Mouse (Mus musculus) stomach, embryonic 15.5 days (tissue): ENCODE results near the gene Qrich1. TPM values are rescaled to one million over a fixed set of nuclear protein-coding genes. Genes with fewer than 3 reads are reported as not detected.

Experiments
- ATAC-seq: fragments of 200-750 bp; cut with Nextera tagmentation; 2 replicates; pipeline ENCODE4 v1.8.0; 2017; ENCODE audit warnings: low read depth, moderate number of reproducible peaks, moderate TSS enrichment; ENCODE audit not compliant: insufficient read depth, low FRiP score
- H3K27ac ChIP-seq: fragments of 300-500 bp; sonication (generic); 2 replicates; pipeline ENCODE4 v1.5.1; 2015; ENCODE audit warnings: mild to moderate bottlenecking, inconsistent platforms
- H3K27me3 ChIP-seq: fragments of 300-500 bp; sonication (generic); replicated peaks from 2 replicates; pipeline ENCODE4 v1.6.1; 2015; ENCODE audit warnings: inconsistent platforms
- H3K36me3 ChIP-seq: fragments of 300-500 bp; sonication (generic); 2 replicates; pipeline ENCODE4 v1.6.1; 2015; ENCODE audit warnings: inconsistent platforms
- H3K4me1 ChIP-seq: fragments of 300-500 bp; sonication (generic); 2 replicates; pipeline ENCODE4 v1.6.1; 2015; ENCODE audit warnings: inconsistent platforms
- H3K4me2 ChIP-seq: fragments of 300-500 bp; sonication (generic); 2 replicates; pipeline ENCODE4 v1.6.1; 2015; ENCODE audit warnings: mild to moderate bottlenecking, inconsistent platforms
- H3K4me3 ChIP-seq: fragments of 300-500 bp; sonication (generic); replicated peaks from 2 replicates; pipeline ENCODE4 v1.5.1; 2015; ENCODE audit warnings: inconsistent platforms
- H3K9ac ChIP-seq: fragments of 300-500 bp; sonication (generic); 2 replicates; pipeline ENCODE4 v1.6.1; 2015; ENCODE audit warnings: inconsistent platforms
- H3K9me3 ChIP-seq: fragments of 300-500 bp; sonication (generic); 2 replicates; pipeline ENCODE4 v1.6.1; 2016; ENCODE audit warnings: inconsistent platforms
- WGBS: fragments of 180-500 bp; shearing (Covaris S2); methylation state at CpG from one replicate; pipeline ENCODE4 v1.1.7; 2015; 5-methylcytosine and 5-hydroxymethylcytosine counted together
- polyA plus RNA-seq: library from polyadenylated mRNA; unstranded; fragments of >200 nt; fragmentation: Nextera tagmentation; extraction: Ambion mirVana; gene quantifications from 2 replicates; pipeline ENCODE4 v1.2.1, GENCODE M21; 2015

Qrich1 gene
- polyA plus RNA-seq, 1 experiment from 2014 or later = 92.9 TPM

- no peak for ATAC-seq
- Histone ChIP-seq H3K27ac (no peak overlapping the region), H3K27me3 (no peaks in the 10 kb centered on the region), H3K9ac (no peak overlapping the region), H3K9me3 (no peaks in the 10 kb centered on the region), H3K4me1 (peaks cover 17% of the 10 kb centered on the region), H3K4me2 (no peak overlapping the region), H3K36me3 (peaks cover 71% of the 10 kb centered on the region), H3K4me3 (no peak overlapping the region)
- WGBS = 82% methylated on average over 10 of the region's 10 CpGs
These were observed 21.7 kb upstream of the Qrich1 start for GRCm38 (mm10) chr9:108494905-108495304.

- WGBS = 94% methylated on average over 7 of the region's 7 CpGs
- H3K27me3 ChIP-seq = no peaks in the 10 kb centered on the region
- H3K27ac ChIP-seq = no peak overlapping the region
- H3K9ac ChIP-seq = no peak overlapping the region
- no peak overlapping the region for H3K4me3 ChIP-seq
- ATAC-seq = no peak
- H3K9me3 ChIP-seq = no peaks in the 10 kb centered on the region
- peaks cover 79% of the 10 kb centered on the region for H3K36me3 ChIP-seq
- H3K4me2 ChIP-seq = no peak overlapping the region
- H3K4me1 ChIP-seq = no peaks in the 10 kb centered on the region
These were observed 17.4 kb upstream of the Qrich1 start for GRCm38 (mm10) chr9:108499231-108499630.

DNA sequence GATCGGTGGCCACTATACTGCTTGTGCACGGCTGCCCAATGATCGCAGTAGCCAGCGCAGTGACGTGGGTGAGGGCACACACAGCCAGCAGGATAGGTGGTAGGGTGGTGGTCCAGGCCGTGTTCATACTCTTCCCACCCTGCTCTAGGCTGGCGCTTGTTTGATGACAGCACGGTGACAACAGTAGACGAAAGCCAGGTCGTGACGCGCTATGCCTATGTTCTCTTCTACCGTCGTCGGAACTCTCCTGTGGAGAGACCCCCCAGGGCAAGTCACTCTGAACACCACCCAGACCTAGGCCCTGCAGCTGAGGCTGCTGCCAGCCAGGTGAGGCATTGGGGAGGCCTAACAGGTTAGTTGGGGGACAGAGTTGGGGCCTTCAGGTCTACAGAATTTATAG, 16.7 kb upstream of the Qrich1 start:
- no peak for ATAC-seq

DNA sequence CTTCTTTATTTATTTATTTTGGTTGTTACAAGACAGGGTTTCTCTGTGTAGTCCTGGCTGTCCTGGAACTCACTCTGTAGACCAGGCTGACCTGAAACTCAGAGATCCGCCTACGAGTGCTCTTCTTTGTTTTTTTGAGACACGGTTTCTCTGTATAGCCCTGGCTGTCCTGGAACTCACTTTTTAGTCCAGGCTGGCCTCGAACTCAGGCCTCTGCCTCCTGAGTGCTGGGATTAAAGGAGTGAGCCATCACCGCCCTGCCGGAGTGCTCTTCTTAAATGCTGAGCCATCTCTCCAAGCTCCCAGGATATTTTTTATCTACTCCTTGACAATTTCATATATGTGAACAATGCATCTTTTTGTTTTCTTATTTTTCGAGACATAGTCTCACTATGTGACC, 9.7 kb upstream of the Qrich1 start:
- Histone ChIP-seq H3K36me3 (peaks cover 21% of the 10 kb centered on the region), H3K4me3 (peak overlapping the region; percentile 74), H3K9me3 (no peaks in the 10 kb centered on the region), H3K9ac (no peak overlapping the region), H3K4me1 (peaks cover 12% of the 10 kb centered on the region), H3K4me2 (peak overlapping the region; percentile 78), H3K27ac (peak overlapping the region; percentile 86), H3K27me3 (no peaks in the 10 kb centered on the region)
- no peak for ATAC-seq
- WGBS = 85% methylated on average over 7 of the region's 7 CpGs

More for the DNA sequence above, 16.7 kb upstream of the Qrich1 start:
- H3K4me1 ChIP-seq = no peaks in the 10 kb centered on the region
- no peaks in the 10 kb centered on the region for H3K27me3 ChIP-seq
- H3K9ac ChIP-seq = no peak overlapping the region
- no peak overlapping the region for H3K4me3 ChIP-seq
- no peaks in the 10 kb centered on the region for H3K9me3 ChIP-seq
- peaks cover 71% of the 10 kb centered on the region for H3K36me3 ChIP-seq
- H3K27ac ChIP-seq = no peak overlapping the region
- WGBS = 94% methylated on average over 15 of the region's 15 CpGs
- H3K4me2 ChIP-seq = no peak overlapping the region

- H3K4me2 ChIP-seq = peak within 1 kb of the TSS; percentile 78
- no peaks in the 10 kb centered on the region for H3K9me3 ChIP-seq
- H3K27ac ChIP-seq = peak within 1 kb of the TSS; percentile 86
- peak within 1 kb of the TSS; percentile 74 for H3K4me3 ChIP-seq
- peak within 1 kb of the TSS; percentile 58; the same call in 1 of the 2 replicates for H3K9ac ChIP-seq
- H3K36me3 ChIP-seq = peaks cover 27% of the 10 kb centered on the region
- peak; percentile 97 for ATAC-seq
- WGBS = under 1% methylated on average over 37 of the region's 37 CpGs
- peaks cover 12% of the 10 kb centered on the region for H3K4me1 ChIP-seq
- H3K27me3 ChIP-seq = no peaks in the 10 kb centered on the region
These were observed 8.8 kb upstream of the Qrich1 start, which contains the start of gene Qars for GRCm38 (mm10) chr9:108507619-108508434. Gene Qars, plus strand, starts transcription at chr9:108507706.

GRCm38 (mm10) chr9:108508776-108509175, 7.8 kb upstream of the Qrich1 start:
- Histone ChIP-seq H3K4me3 (peak overlapping the region; percentile 74), H3K36me3 (peaks cover 33% of the 10 kb centered on the region), H3K4me2 (peak overlapping the region; percentile 78), H3K27ac (no peak overlapping the region), H3K27me3 (no peaks in the 10 kb centered on the region), H3K4me1 (peaks cover 12% of the 10 kb centered on the region), H3K9ac (0 out of 2 replicates have a peak overlapping the region, but pooled peaks have one; percentile 58), H3K9me3 (no peaks in the 10 kb centered on the region)
- no peak for ATAC-seq
- 84% methylated on average over 7 of the region's 7 CpGs for WGBS

DNA sequence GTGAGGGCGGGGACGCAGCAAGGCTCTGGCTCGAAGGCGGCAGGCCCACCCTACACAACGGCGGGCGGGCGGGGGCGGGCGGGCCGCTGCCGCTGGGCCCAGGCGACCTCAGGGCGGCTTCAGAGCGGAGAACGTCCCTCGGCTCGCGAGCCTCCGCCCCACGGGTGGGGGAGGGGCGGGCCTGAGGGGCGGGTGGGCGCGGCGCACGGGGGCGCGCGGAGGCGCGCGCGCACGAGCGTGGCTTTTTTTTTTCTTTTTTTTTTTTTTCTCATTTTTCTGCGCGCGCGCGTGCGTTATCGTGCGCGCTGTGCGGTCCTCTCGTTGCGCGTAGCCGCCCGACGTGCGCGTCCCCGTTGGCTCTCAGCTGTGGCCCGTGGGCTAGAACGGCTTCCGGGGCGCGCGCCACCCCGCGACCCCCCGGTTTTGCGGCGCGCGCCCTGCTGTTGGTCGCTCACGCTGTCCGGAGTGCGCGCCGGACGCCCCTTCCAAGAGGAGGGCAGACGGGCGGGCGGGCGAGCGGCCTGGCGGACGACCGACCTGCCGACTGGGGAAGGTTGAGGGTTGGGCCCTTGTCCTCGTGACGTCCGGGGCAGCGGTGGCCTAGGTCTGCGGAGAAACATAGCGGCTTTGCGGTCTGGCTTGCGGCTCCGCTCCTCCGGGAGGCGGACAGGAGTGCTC, 786 bp downstream of the Qrich1 start:
- Histone ChIP-seq H3K9me3 (no peaks in the 10 kb centered on the region), H3K36me3 (peaks cover 34% of the 10 kb centered on the region), H3K4me1 (peaks cover 9% of the 10 kb centered on the region; the same call in 1 of the 2 replicates), H3K4me3 (peak overlapping the region; percentile 88), H3K9ac (peak overlapping the region; percentile 97), H3K27me3 (no peaks in the 10 kb centered on the region), H3K27ac (peak overlapping the region; percentile 99), H3K4me2 (peak overlapping the region; percentile 63)
- peak; percentile 74 for ATAC-seq
- WGBS = under 1% methylated on average over 64 of the region's 95 CpGs

GRCm38 (mm10) chr9:108517931-108518332, 1.3 kb downstream of the Qrich1 start:
- Histone ChIP-seq H3K4me1 (peaks cover 9% of the 10 kb centered on the region; the same call in 1 of the 2 replicates), H3K27ac (peak overlapping the region; percentile 99), H3K9me3 (no peaks in the 10 kb centered on the region), H3K9ac (peak overlapping the region; percentile 97), H3K4me3 (peak overlapping the region; percentile 88), H3K36me3 (peaks cover 28% of the 10 kb centered on the region), H3K27me3 (no peaks in the 10 kb centered on the region), H3K4me2 (peak overlapping the region; percentile 63)
- ATAC-seq = no peak; the same call in 1 of the 2 replicates
- 0% methylated on average over 13 of the region's 13 CpGs for WGBS

- H3K4me1 ChIP-seq = peaks cover 6% of the 10 kb centered on the region; the same call in 1 of the 2 replicates
These were observed 5.0 kb downstream of the Qrich1 start for GRCm38 (mm10) chr9:108521604-108522003.

DNA sequence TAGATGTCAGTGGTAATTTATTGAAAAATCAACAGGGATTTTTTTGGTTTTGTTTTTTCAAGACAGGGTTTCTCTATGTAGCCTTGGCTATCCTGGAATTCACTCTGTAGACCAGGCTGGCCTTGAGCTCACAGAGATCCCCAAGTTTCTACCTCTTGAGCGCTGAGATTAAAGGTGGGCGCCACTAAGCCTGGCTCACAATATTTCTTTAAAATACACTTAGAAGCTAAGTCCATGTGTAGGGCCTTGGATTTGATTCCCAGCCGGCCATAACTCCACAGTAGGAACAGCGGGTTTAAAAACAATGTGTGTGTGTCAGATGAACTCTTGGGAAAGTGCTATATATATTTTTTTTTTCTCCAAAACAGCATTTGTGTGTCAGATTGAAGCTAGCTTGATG, 6.7 kb downstream of the Qrich1 start:
- peaks cover 2% of the 10 kb centered on the region; the same call in 1 of the 2 replicates for H3K36me3 ChIP-seq
- no peak overlapping the region for H3K9ac ChIP-seq
- H3K4me2 ChIP-seq = no peak overlapping the region
- ATAC-seq = no peak
- peaks cover 6% of the 10 kb centered on the region; the same call in 1 of the 2 replicates for H3K4me1 ChIP-seq
- no peaks in the 10 kb centered on the region for H3K9me3 ChIP-seq
- no peaks in the 10 kb centered on the region for H3K27me3 ChIP-seq
- H3K4me3 ChIP-seq = no peak overlapping the region
- 96% methylated on average over 4 of the region's 4 CpGs for WGBS
- H3K27ac ChIP-seq = no peak overlapping the region

More at GRCm38 (mm10) chr9:108521604-108522003, 5.0 kb downstream of the Qrich1 start:
- no peak for ATAC-seq
- no peak overlapping the region for H3K9ac ChIP-seq
- WGBS = 83% methylated on average over 2 of the region's 2 CpGs
- no peak overlapping the region for H3K4me2 ChIP-seq
- H3K9me3 ChIP-seq = no peaks in the 10 kb centered on the region
- H3K27me3 ChIP-seq = no peaks in the 10 kb centered on the region
- no peak overlapping the region for H3K4me3 ChIP-seq
- H3K36me3 ChIP-seq = 0 out of 2 replicates have a peak, but pooled peaks cover 2% of the 10 kb centered on the region
- no peak overlapping the region for H3K27ac ChIP-seq

DNA sequence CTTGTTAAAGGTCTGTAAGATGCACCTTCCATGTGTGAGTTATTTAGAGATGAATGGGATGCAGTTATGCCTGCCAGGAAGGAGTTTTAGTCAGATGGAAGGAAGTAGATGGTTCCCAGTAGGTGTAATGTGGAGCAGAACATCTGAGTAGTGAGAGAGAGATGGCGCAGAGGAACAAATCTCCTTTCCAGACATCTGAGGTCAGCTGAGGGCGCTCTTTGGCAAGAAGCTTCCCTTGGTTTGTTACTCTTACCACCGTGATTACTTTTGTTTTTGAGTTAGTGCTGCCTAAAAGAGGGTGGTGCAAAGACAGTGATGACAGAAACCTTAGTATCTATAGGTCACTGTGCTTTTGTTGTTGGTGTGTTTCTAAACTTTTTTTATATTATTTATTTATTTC, 8.8 kb downstream of the Qrich1 start:
- no peaks in the 10 kb centered on the region for H3K4me1 ChIP-seq
- H3K27me3 ChIP-seq = no peaks in the 10 kb centered on the region
- ATAC-seq = no peak
- no peak overlapping the region for H3K4me2 ChIP-seq
- H3K36me3 ChIP-seq = peaks cover 15% of the 10 kb centered on the region
- WGBS = 79% methylated on average over 3 of the region's 3 CpGs
- no peak overlapping the region for H3K4me3 ChIP-seq
- no peaks in the 10 kb centered on the region for H3K9me3 ChIP-seq
- H3K9ac ChIP-seq = no peak overlapping the region
- no peak overlapping the region for H3K27ac ChIP-seq

DNA sequence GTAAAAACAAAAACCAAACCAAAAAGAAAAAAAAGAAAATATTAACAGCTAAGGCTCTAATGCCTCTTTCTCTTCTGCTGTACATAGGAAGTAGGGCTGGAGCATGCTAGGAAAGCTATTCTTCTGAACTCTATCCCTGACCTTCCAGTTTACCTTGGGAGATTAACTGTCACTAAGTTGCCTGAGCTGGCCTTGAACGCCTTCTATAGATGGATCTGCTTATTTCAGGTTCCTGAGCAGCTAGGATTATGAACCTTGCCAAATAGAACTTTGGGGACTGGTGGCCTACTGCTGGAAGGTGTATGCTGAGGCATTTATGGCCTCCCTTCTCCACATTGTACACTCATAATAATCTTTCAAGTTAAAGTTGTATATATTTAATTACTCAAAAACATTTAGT, 14.3 kb downstream of the Qrich1 start:
- no peak overlapping the region for H3K4me2 ChIP-seq
- H3K4me3 ChIP-seq = no peak overlapping the region
- no peak overlapping the region for H3K27ac ChIP-seq
- ATAC-seq = no peak
- H3K9ac ChIP-seq = no peak overlapping the region
- no peaks in the 10 kb centered on the region for H3K9me3 ChIP-seq
- H3K4me1 ChIP-seq = no peaks in the 10 kb centered on the region
- H3K36me3 ChIP-seq = peaks cover 49% of the 10 kb centered on the region
- no peaks in the 10 kb centered on the region for H3K27me3 ChIP-seq
- 86% methylated on average over 1 of the region's 1 CpGs for WGBS
